In the genomic region with DNA sequence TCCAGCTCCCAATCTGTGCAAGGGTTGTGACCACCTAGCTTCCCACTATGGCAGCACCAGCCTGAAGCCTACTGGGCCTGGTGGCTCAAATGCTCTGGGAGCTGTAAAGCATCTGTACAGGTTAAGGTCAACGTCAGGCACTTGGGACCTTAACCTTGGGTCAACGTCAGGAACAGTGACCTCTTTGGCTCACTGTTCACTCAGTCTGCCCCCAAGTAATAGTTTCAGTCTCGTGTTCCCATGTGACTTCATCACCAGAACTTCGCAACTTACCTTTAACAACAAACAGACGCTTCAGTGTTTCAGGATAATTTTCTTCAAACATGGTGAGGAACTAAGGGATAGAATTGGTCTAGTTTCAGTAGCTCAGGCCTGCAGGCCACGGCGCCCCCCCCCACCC, we compare ENCODE assay signal across 22 mouse cellular contexts. TPM values are rescaled to one million over a fixed set of nuclear protein-coding genes. Genes with fewer than 3 reads are reported as not detected.
A peak's percentile ranks its signal among the peaks of the same experiment; 100 is the strongest.
DNase-seq lines count a peak whose midpoint lies in the region; ATAC-seq and TF ChIP-seq lines count a peak whose summit lies in the region.
"Had no signal": no experiment of that assay in that cellular context is flagged by ENCODE, and none has a peak within 500 bp of the region (broad histone marks: within the 10 kb centered on the region; RNA-seq: fewer than 3 reads in every experiment).

No protein-coding gene starts in this region.

- H3K36me3 ChIP-seq in liver, adult 2 months (ENCODE audit: control insufficient read depth, insufficient read depth, low read length) = peaks cover 55% of the 10 kb centered on the region
- H3K36me3 ChIP-seq in liver, embryonic 11.5 days (ENCODE audit: control insufficient read depth, insufficient read depth, low read length) = no peaks in the 10 kb centered on the region

- no peaks in the 10 kb centered on the region for H3K27me3 ChIP-seq in liver, adult 2 months (ENCODE audit: control insufficient read depth, insufficient read depth, low read length)
- no peaks in the 10 kb centered on the region for H3K27me3 ChIP-seq in liver, embryonic 11.5 days (replicated peaks; ENCODE audit: control insufficient read depth, insufficient read depth, low read length)
- H3K27me3 ChIP-seq: CH12.LX, Patski had no signal

- H3K4me2 ChIP-seq in liver, embryonic 11.5 days = no peak overlapping the region

- no peak overlapping the region for H3K4me3 ChIP-seq in layer of hippocampus, adult 2 months
- no peak overlapping the region; the same call in 1 of the 2 replicates for H3K4me3 ChIP-seq in liver, adult 2 months (ENCODE audit: insufficient read depth, low read depth, low read length)
- H3K4me3 ChIP-seq in liver, embryonic 11.5 days (ENCODE audit: low read depth, low read length) = no peak overlapping the region

- peak overlapping the region; percentile 31; the same call in 1 of the 2 replicates for H3K9ac ChIP-seq in liver, adult 2 months (ENCODE audit: low read depth, low read length)
- H3K9ac ChIP-seq in liver, embryonic 11.5 days (ENCODE audit: low read depth, low read length) = no peak overlapping the region

- H3K4me1 ChIP-seq in liver, adult 2 months (ENCODE audit: control insufficient read depth, insufficient read depth, low read length) = peaks cover 41% of the 10 kb centered on the region
- no peaks in the 10 kb centered on the region for H3K4me1 ChIP-seq in liver, embryonic 11.5 days (replicated peaks; ENCODE audit: control insufficient read depth, insufficient read depth, low read length)

- DNase-seq in layer of hippocampus, adult 2 months (ENCODE audit: low spot score in 2 of 2) = no peak
- DNase-seq in layer of hippocampus, adult 9-11 months = no peak
- DNase-seq in liver, adult 2 months (ENCODE audit: extremely low read depth, low read depth, low spot score) = peak; percentile 93
- no peak for DNase-seq in liver, embryonic 11.5 days (ENCODE audit: low spot score)
- DNase-seq: adrenal gland, adult 2 months; adrenal gland, adult 8-10 months; adrenal gland, postnatal 10 days; adrenal gland, postnatal 14 days; adrenal gland, postnatal 25 days; adrenal gland, postnatal 36 days; B cell, adult 2 months; cerebellum, adult 11 months; cerebellum, adult 11-12 months; cerebellum, adult 18-20 months had no signal

- no peaks in the 10 kb centered on the region for H3K9me3 ChIP-seq in liver, embryonic 11.5 days (ENCODE audit: control insufficient read depth, low read length)
- H3K9me3 ChIP-seq: G1E had no signal

- no peaks in the 10 kb centered on the region for H3K79me2 ChIP-seq in liver, adult 2 months (ENCODE audit: control insufficient read depth, insufficient read depth, low read length)

- no peak for TF ChIP-seq POLR2A in liver, adult 2 months (IDR thresholded peaks at IDR 0.05; ENCODE audit: extremely low read depth, insufficient read depth, low read length)

- no peak for TF ChIP-seq CTCF in layer of hippocampus, adult 2 months (conservative IDR thresholded peaks at IDR 0.05)
- TF ChIP-seq CTCF in liver, adult 2 months (IDR thresholded peaks at IDR 0.05; ENCODE audit: low read depth, low read length) = no peak

- 33% methylated on average over 7 of the region's 7 CpGs for WGBS in liver, adult 2 months
- 75% methylated on average over 7 of the region's 7 CpGs for WGBS in liver, embryonic 11.5 days

- H3K27ac ChIP-seq in layer of hippocampus, adult 2 months = peak overlapping the region; percentile 36; the same call in 1 of the 2 replicates
- peak overlapping the region; percentile 51 for H3K27ac ChIP-seq in liver, adult 2 months (replicated peaks; ENCODE audit: insufficient read depth, low read depth, low read length)
- H3K27ac ChIP-seq in liver, embryonic 11.5 days (ENCODE audit: low read depth, low read length) = no peak overlapping the region

- no peak for ATAC-seq in liver, embryonic 11.5 days (replicated peaks; ENCODE audit: low FRiP score)
- ATAC-seq: activated CD4-positive, CD25-positive, alpha-beta regulatory T cell, adult 4 months; CD4-positive, CD25-positive, alpha-beta regulatory T cell, adult 4 months; Patski had no signal

RNA-seq across cellular contexts. Expression of a gene that starts 13.4 kb away (rescaled TPM):
- 100 to 1,000 TPM; 115 to 119 TPM for total RNA-seq in layer of hippocampus, adult 2 months (2021)
- total RNA-seq in liver, adult 2 months (2014; rRNA removed) = 16.6 and 23.4 TPM in 2 replicates
- polyA plus RNA-seq in liver, adult 2 months (2012; rRNA removed) = 39.2 and 41.5 TPM in 2 replicates
- 48.8 and 51.8 TPM in 2 replicates for polyA plus RNA-seq in liver, embryonic 11.5 days (2014; fragmentation: Nextera tagmentation; extraction: Ambion mirVana)

RNA-seq across cellular contexts. Expression of a gene that starts 14.5 kb away (rescaled TPM):
- 10 to 100 TPM; 62.8 to 67.6 TPM for total RNA-seq in layer of hippocampus, adult 2 months (2021)
- total RNA-seq in liver, adult 2 months (2014; rRNA removed) = 302 and 310 TPM in 2 replicates
- 349 and 371 TPM in 2 replicates for polyA plus RNA-seq in liver, adult 2 months (2012; rRNA removed)
- polyA plus RNA-seq in liver, embryonic 11.5 days (2014; fragmentation: Nextera tagmentation; extraction: Ambion mirVana) = 6.2 and 6.8 TPM in 2 replicates

RNA-seq across cellular contexts. Expression of a gene that starts 26.3 kb away (rescaled TPM):
- total RNA-seq in layer of hippocampus, adult 2 months (2021) = 10 to 100 TPM; 33.8 to 35.6 TPM
- total RNA-seq in liver, adult 2 months (2014; rRNA removed) = 10.3 and 10.8 TPM in 2 replicates
- polyA plus RNA-seq in liver, adult 2 months (2012; rRNA removed) = 11.3 and 13.1 TPM in 2 replicates
- polyA plus RNA-seq in liver, embryonic 11.5 days (2014; fragmentation: Nextera tagmentation; extraction: Ambion mirVana) = 10.4 and 11.6 TPM in 2 replicates

RNA-seq across cellular contexts. Expression of a gene that starts 44.0 kb away (rescaled TPM):
- 1 to 10 TPM; 1.3 to 2.6 TPM for total RNA-seq in layer of hippocampus, adult 2 months (2021)
- total RNA-seq in liver, adult 2 months (2014; rRNA removed) = not detected in 2 replicates
- not detected in 2 replicates for polyA plus RNA-seq in liver, adult 2 months (2012; rRNA removed)
- polyA plus RNA-seq in liver, embryonic 11.5 days (2014; fragmentation: Nextera tagmentation; extraction: Ambion mirVana) = not detected in 2 replicates
- total RNA-seq: adrenal gland, adult 18-20 months; adrenal gland, adult 2 months; adrenal gland, postnatal 25 days; adrenal gland, postnatal 36 days; CH12.LX; MEL had no signal
- polyA plus RNA-seq: activated CD4-positive, CD25-positive, alpha-beta regulatory T cell, adult 4 months; adrenal gland, adult 2 months; C2C12; CD4-positive, CD25-positive, alpha-beta regulatory T cell, adult 4 months; G1E; Patski had no signal

RNA-seq across cellular contexts. Expression of a gene that starts 51.4 kb away (rescaled TPM):
- total RNA-seq in layer of hippocampus, adult 2 months (2021) = 10 to 100 TPM; 12.2 to 12.8 TPM
- 4.0 and 4.5 TPM in 2 replicates for total RNA-seq in liver, adult 2 months (2014; rRNA removed)
- polyA plus RNA-seq in liver, adult 2 months (2012; rRNA removed) = 6.5 and 9.3 TPM in 2 replicates
- 2.2 and 2.3 TPM in 2 replicates for polyA plus RNA-seq in liver, embryonic 11.5 days (2014; fragmentation: Nextera tagmentation; extraction: Ambion mirVana)
